ENCODE assay signal across 8 mouse cellular contexts in genomic region chr11:69457006-69457579, GRCm38 (mm10). TPM values are rescaled to one million over a fixed set of nuclear protein-coding genes. Genes with fewer than 3 reads are reported as not detected.
A peak's percentile ranks its signal among the peaks of the same experiment; 100 is the strongest.
DNase-seq lines count a peak whose midpoint lies in the region; ATAC-seq lines count a peak whose summit lies in the region.

No protein-coding gene starts in this region.

- no peaks in the 10 kb centered on the region for H3K9me3 ChIP-seq in embryonic facial prominence, embryonic 10.5 days

- 29% methylated on average over 6 of the region's 6 CpGs for WGBS in embryonic facial prominence, embryonic 10.5 days

- H3K27me3 ChIP-seq in embryonic facial prominence, embryonic 10.5 days (replicated peaks; ENCODE audit: low read depth, poor library complexity, severe bottlenecking) = no peaks in the 10 kb centered on the region

- H3K4me1 ChIP-seq in embryonic facial prominence, embryonic 10.5 days = peaks cover 36% of the 10 kb centered on the region

- peak; percentile 19 to 49 for DNase-seq in layer of hippocampus, postnatal 14 days (ENCODE audit: low spot score in 2 of 2)
- no peak for DNase-seq in layer of hippocampus, adult 9-10 months (ENCODE audit: low spot score)
- DNase-seq in embryonic facial prominence, embryonic 10.5 days (ENCODE audit: low spot score) = peak; percentile 51
- peak; percentile 73 for DNase-seq in kidney, adult 11 months
- DNase-seq in mesoderm, embryonic 11.5 days (ENCODE audit: low read depth, low spot score) = peak; percentile 61
- no peak for DNase-seq in frontal cortex, postnatal 14 days (ENCODE audit: low spot score in 2 of 2)
- no peak for DNase-seq in right cerebral cortex, postnatal 36 days (ENCODE audit: low spot score in 2 of 2)

- peak overlapping the region; percentile 53 for H3K27ac ChIP-seq in embryonic facial prominence, embryonic 10.5 days (replicated peaks)

- ATAC-seq in granulocyte monocyte progenitor cell, adult 5-6 weeks (replicated peaks; ENCODE audit: poor library complexity, severe bottlenecking) = no peak

- no peak overlapping the region for H3K4me3 ChIP-seq in embryonic facial prominence, embryonic 10.5 days

- H3K36me3 ChIP-seq in embryonic facial prominence, embryonic 10.5 days (replicated peaks) = no peaks in the 10 kb centered on the region

RNA-seq across cellular contexts. Expression of gene Kdm6b, which starts 43.6 kb away (rescaled TPM):
- total RNA-seq in layer of hippocampus, postnatal 14 days (2021) = 10 to 100 TPM; 41.7 to 42.8 TPM
- 39.8 and 39.9 TPM in 2 replicates for polyA plus RNA-seq in embryonic facial prominence, embryonic 10.5 days (2016; fragmentation: Nextera tagmentation; extraction: Ambion mirVana)
- total RNA-seq in granulocyte monocyte progenitor cell, adult 5-6 weeks (2014; fragmentation: Nextera tagmentation) = 12.1 and 14.4 TPM in 2 replicates
- 0.99 and 2.8 TPM in 2 replicates for total RNA-seq in granulocyte monocyte progenitor cell, adult 5-6 weeks (2017)

RNA-seq across cellular contexts. Expression of gene Tmem88, which starts 59.1 kb away (rescaled TPM):
- total RNA-seq in layer of hippocampus, postnatal 14 days (2021) = 1 to 10 TPM; 2.1 to 2.3 TPM
- polyA plus RNA-seq in embryonic facial prominence, embryonic 10.5 days (2016; fragmentation: Nextera tagmentation; extraction: Ambion mirVana) = 19.8 and 23.1 TPM in 2 replicates
- not detected in 2 replicates for total RNA-seq in granulocyte monocyte progenitor cell, adult 5-6 weeks (2014; fragmentation: Nextera tagmentation)
- 0.56 TPM in 1 of 2 replicates, not detected in the other for total RNA-seq in granulocyte monocyte progenitor cell, adult 5-6 weeks (2017)

Comparison
In these comparisons a context has a peak if more than half of its experiments do, and no peak if none do; other contexts are left out.
1. DNase-seq: peak in layer of hippocampus, postnatal 14 days (2 of 2), embryonic facial prominence, embryonic 10.5 days (single experiment), kidney, adult 11 months (single experiment) and mesoderm, embryonic 11.5 days (single experiment); none in layer of hippocampus, adult 9-10 months (single experiment), frontal cortex, postnatal 14 days (0 of 2) and right cerebral cortex, postnatal 36 days (0 of 2).